Mouse (Mus musculus): ENCODE measurements around the gene Myg1. TPM values are rescaled to one million over a fixed set of nuclear protein-coding genes. Genes with fewer than 3 reads are reported as not detected.
A peak's percentile ranks its signal among the peaks of the same experiment; 100 is the strongest.

Myg1 gene
- total RNA-seq, 2 experiments from 2014 or later: 61.8 to 62.8 TPM

DNA sequence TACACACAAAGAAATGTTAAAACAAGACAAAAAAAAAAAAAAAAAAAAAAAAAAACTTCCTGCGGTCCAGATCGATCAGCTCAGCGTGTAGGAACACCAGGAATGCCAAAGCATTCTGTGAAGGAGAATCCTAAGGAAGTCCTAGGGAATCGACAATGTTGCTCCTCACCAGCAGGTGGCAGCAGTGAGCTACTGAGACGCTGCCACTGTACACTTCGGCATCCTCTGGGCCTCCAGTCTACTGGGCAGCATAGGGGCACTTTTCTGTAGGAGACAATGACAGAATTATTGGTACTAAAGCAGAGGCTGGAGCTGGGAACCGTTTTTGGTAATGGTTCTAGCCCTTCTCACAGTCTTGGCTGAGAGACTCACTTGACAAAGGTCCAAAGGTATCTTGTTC is 50.1 kb downstream of the Myg1 start:
- DNase-seq (ENCODE audit: low spot score in 2 of 2): peak; percentile 83 to 86

DNA sequence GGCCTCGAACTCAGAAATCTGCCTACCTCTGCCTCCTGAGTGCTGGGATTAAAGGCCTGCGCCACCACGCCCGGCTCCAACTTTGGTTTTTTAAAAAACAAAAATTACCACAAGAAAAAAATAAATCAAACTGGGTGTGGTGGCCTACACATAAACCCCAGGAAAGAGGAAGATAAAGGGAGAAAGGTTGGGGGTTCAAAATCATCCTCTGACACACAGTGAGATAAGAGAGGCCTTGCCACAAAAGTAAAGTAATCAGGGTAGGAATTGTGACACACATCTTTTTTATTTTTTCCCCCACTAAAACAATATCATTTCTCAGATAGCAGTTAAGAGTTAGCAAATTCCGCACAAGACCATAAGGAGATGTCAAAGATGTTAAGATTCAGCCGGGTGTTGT is 52.2 kb downstream of the Myg1 start:
- DNase-seq (ENCODE audit: low spot score in 2 of 2): no peak

DNA sequence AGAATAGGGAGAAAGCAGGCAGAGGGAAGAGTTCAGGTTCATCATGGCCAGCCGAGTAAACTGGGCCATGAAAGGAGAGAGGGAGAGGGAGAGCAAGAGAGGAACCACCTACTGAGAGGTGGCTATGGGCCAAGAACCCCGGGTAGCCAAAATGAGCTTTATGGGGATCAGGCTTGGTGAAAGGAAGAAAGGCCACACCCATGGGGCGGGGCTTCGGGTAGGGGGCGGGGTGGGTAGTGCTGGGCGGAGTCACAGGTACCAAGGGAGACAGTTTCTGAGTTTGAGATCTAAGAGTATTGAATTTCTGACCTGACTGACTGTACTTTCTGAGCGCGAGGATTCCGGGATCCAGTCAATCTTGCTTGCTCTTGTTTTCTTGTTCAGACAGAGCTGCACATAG is 55.1 kb downstream of the Myg1 start:
- no peak for DNase-seq (ENCODE audit: low spot score in 2 of 2)

Other genes starting within 250 kb of the Myg1 start
- gene Tns2, start 231.3 kb upstream of the Myg1 start, total RNA-seq (2021): 10 to 100 TPM; 13.4 to 16.8 TPM
- 100 to 1,000 TPM; 148 to 163 TPM for gene Spryd3, start 195.5 kb upstream of the Myg1 start, total RNA-seq (2021)
- gene Igfbp6, start 187.3 kb upstream of the Myg1 start, total RNA-seq (2021): 1 to 10 TPM; 2.3 to 3.1 TPM
- not detected for gene Soat2, start 181.2 kb upstream of the Myg1 start, total RNA-seq (2021)
- 10 to 100 TPM; 64.4 to 68.3 TPM for gene Zfp740, start 128.5 kb upstream of the Myg1 start, total RNA-seq (2021)
- 10 to 100 TPM; 33.0 to 38.7 TPM for gene Csad, start 127.0 kb upstream of the Myg1 start, total RNA-seq (2021)
- gene Itgb7, start 99.8 kb upstream of the Myg1 start, total RNA-seq (2021): 1 to 10 TPM; 1.3 to 2.5 TPM
- 10 to 100 TPM; 12.5 to 15.6 TPM for gene Rarg, start 74.2 kb upstream of the Myg1 start, total RNA-seq (2021)
- not detected for gene Gm9918, start 61.1 kb upstream of the Myg1 start, total RNA-seq (2021)
- 10 to 100 TPM; 33.3 to 33.9 TPM for gene Mfsd5, start 52.3 kb upstream of the Myg1 start, total RNA-seq (2021)
- 1 to 10 TPM; 4.5 to 6.2 TPM for gene Espl1, start 35.4 kb upstream of the Myg1 start, total RNA-seq (2021)
- 100 to 1,000 TPM; 379 to 390 TPM for gene Pfdn5, start 5.6 kb upstream of the Myg1 start, total RNA-seq (2021)
- gene Aaas, start 19.1 kb downstream of the Myg1 start, total RNA-seq (2021): 10 to 100 TPM; 23.2 to 26.3 TPM
- under 1 TPM; 0.18 to 0.27 TPM for gene Sp7, start 35.5 kb downstream of the Myg1 start, total RNA-seq (2021)
- 10 to 100 TPM; 26.2 to 27.6 TPM for gene Sp1, start 74.4 kb downstream of the Myg1 start, total RNA-seq (2021)
- gene Amhr2, start 113.7 kb downstream of the Myg1 start, total RNA-seq (2021): under 1 TPM; 0.42 to 0.75 TPM
- gene Prr13, start 127.3 kb downstream of the Myg1 start, total RNA-seq (2021): 10 to 100 TPM; 23.3 to 23.4 TPM
- gene Pcbp2, start 138.8 kb downstream of the Myg1 start, total RNA-seq (2021): 100 to 1,000 TPM; 418 to 481 TPM
- gene Gm10337, start 172.0 kb downstream of the Myg1 start, total RNA-seq (2021): not detected
- 10 to 100 TPM; 83.2 to 88.9 TPM for gene Map3k12, start 185.4 kb downstream of the Myg1 start, total RNA-seq (2021)
- 10 to 100 TPM; 45.7 to 46.8 TPM for gene Tarbp2, start 186.5 kb downstream of the Myg1 start, total RNA-seq (2021)
- gene Npff, start 193.2 kb downstream of the Myg1 start, total RNA-seq (2021): 1 to 10 TPM; 2.6 to 6.3 TPM